Mouse (Mus musculus) 416B (cell line): ENCODE measurements around the gene Ptgir.

Experiments used
- DNase-seq: peaks from one replicate; pipeline ENCODE4 v3.0.0; 2011; ENCODE audit warnings: low read depth

Ptgir gene

GRCm38 (mm10) chr7:16891641-16892351 lies 14.5 kb upstream of the Ptgir start, which contains the start of gene Gng8:
TSS of gene Gng8 (plus strand) at chr7:16891786.
- DNase-seq, result peak; percentile 91

- DNase-seq, result no peak
These were observed 13.9 kb upstream of the Ptgir start for GRCm38 (mm10) chr7:16892352-16892730.

GRCm38 (mm10) chr7:16893612-16894011 lies 12.7 kb upstream of the Ptgir start:
- DNase-seq, result no peak

DNA sequence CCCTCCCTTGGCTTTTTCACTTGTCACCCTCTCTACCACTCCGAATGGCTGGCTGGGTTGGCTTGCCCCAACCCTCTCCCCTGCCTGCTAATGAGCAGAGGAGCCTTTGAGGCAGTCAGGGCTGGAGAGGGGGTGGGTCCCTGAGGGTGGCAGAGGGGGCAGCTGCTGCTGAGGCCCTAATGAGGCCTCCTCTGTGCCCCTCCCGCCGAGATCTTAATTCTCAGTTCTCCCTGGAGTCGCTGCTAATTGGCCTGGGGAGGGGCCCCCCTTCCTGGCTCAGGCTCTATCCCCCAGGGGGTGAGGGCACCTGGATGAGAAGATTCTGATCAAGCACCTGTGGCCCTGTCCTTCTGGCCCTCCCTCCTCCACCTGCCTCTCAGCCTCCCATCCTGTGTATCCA lies 12.0 kb upstream of the Ptgir start:
- no peak for DNase-seq

GRCm38 (mm10) chr7:16895000-16895399 lies 11.3 kb upstream of the Ptgir start:
- peak; percentile 74 for DNase-seq

DNA sequence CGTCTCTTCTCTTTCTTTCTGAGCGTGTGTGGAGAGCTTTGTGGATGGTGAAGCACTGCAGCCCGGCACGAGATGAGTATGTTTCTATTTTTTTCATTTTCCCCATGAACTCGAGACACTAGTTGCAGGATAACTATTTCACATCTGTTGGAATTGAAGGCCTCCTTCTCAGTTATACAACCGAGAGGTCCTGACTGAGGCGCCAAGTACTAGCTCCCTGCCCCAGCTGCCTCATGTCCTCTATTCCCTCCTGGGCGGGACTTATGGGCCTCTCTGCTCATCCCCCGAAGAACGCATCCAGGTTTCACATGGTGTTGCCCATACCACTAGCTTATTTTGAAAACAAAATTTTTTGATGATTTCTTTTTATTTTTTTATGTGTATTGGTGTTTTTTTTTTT lies 10.8 kb upstream of the Ptgir start:
- DNase-seq, result no peak

DNA sequence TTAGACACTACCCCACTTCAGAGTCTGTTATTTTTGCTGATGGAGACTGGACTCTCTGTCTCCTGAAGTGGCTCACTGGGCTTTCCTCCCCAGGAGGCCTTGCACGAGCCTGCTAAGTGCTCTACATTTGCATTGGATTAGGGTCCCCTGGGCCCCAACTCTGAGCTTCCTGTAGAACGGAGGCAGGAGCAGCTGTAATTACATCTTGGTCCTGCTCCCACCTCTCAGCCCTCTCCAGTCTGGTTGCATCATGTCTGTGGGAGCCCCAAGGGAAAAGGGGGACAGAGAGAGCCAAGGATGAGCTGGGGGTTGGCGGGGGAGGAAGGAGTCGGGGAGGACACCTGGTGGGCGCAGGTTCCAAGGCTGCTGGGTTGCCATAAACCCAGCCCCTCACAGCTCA lies 5.8 kb upstream of the Ptgir start:
- DNase-seq, result no peak

DNA sequence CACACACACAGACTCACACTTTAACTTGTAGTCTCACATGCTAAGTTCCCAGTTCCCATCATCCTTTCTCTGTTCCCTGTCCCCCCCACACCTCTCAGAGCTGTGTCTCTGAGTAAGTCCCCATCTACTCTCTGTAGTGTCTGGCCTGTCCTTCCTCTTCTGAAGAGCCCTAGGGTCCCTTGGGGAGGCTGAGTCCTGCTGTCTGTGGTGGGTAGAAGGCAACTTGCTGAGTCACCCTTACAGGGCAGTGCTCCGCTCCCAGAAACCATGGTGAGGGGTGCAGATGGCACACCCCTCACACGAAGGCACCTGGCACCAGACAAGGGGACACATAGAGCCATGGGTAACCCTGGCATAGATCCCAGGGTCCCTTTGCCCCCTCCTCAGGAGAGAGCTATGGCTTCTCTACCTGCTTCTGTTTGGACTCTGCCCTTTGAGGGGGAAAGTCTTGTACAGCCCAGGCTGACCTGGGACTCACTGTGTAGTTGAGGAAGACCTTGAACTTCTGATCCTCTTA lies 2.8 kb upstream of the Ptgir start:
- DNase-seq, result peak; percentile 72

DNA sequence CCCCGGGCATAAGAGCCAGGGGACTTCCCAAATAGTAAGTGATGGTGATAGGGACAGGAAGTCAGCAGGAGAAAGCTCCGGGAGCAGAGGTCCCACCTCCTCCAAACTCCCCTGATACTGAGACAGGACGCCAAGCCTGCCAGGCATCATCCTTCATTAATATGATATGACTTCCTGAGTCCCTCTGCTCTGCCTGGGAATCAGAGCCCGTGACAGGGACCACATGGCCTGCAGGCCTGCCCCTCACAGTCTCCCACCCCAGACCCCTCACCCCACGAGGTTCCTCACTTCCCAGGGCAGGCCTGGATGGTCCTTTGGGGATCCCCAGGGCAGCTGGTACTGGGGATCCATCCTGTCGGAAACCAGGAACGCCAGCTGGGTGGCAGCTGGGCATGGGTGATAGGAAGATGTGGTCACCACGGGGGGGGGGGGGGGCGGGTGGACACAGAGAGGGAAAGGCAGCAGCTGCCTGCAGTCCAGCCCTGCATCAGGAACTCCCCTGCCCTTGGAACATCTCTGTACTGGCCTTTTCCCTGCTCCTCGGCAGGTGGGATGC lies 2.1 kb upstream of the Ptgir start:
- DNase-seq, result peak; percentile 75

- DNase-seq, result no peak
These were observed 734 bp upstream of the Ptgir start for GRCm38 (mm10) chr7:16905491-16906021.

GRCm38 (mm10) chr7:16906889-16907559 lies 734 bp downstream of the Ptgir start:
- no peak for DNase-seq

GRCm38 (mm10) chr7:16907842-16908241 lies 1.6 kb downstream of the Ptgir start:
- DNase-seq, result peak; percentile 73

DNA sequence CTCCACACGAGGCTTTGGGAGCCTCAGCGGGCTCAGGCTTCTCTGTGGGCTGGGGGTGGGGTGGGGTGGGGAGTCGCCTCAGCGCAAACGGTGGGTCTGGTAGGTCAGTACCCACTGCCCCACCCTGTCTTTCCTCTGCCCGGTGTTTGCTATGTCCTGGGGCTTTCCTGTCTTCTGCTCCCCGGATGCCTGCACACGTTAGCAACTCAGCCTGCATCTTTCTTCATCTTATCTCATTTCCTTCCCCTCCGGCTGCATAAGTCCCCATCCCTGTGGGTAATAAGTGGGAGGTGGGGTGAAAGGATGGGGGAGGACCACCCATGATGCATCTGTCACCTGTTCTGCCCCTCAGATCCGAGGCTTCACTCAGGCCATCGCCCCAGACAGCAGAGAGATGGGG lies 2.1 kb downstream of the Ptgir start:
- DNase-seq, result peak; percentile 56

GRCm38 (mm10) chr7:16908859-16909258 lies 2.6 kb downstream of the Ptgir start:
- DNase-seq, result no peak

GRCm38 (mm10) chr7:16909909-16910308 lies 3.6 kb downstream of the Ptgir start:
- peak; percentile 69 for DNase-seq

- peak; percentile 56 for DNase-seq
These were observed 5.6 kb downstream of the Ptgir start for GRCm38 (mm10) chr7:16911904-16912303.

DNA sequence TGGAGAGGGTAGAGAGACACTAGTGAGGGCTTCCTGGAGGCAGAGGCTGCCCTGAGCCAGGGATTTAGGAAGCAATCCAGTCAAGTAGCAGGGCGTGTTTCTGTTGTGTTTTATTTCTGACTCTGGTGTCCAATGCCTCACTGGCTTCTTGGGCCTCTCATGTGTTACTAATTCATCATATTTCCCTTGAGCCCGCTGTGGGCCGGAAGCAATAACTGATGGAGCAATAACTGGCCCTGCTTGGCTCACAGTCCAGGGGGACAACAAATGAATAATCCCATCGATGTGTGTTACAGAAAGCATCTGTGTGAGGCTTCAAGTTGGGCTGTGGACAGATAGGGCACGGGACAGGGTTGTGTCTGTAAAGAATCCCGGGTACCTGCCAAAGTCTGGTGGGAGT lies 6.1 kb downstream of the Ptgir start:
- DNase-seq, result peak; percentile 66

DNA sequence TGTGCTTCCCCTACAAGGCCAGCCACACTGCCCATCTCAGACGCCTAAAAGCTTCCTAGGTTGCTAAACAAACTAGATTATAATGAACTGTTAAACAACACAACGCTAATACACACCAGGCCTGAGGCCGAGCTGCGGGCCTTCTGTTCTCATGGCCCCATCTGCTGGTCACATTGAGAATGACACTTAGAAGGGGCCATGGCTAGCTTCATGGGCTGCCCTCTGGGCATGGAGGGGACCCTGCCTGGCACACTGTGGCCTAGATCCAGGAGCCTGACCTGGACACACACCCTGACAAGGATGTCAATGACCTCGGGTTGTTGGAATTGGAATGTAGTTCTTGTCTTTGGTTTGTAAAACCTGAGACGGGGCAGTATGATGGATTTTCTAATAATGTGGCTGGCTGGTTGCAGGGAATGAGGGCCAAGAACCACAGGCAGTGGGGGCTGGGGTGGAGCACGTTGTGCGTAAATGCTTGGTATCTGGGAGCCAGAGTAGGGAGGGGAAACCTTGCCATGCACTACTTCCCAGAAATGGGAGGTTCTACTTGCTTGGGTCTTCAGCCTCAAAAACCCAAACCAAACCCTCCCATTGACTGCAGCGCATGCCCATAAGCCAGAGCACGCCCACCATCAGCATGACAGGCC lies 7.6 kb downstream of the Ptgir start:
- peak; percentile 78 for DNase-seq

DNA sequence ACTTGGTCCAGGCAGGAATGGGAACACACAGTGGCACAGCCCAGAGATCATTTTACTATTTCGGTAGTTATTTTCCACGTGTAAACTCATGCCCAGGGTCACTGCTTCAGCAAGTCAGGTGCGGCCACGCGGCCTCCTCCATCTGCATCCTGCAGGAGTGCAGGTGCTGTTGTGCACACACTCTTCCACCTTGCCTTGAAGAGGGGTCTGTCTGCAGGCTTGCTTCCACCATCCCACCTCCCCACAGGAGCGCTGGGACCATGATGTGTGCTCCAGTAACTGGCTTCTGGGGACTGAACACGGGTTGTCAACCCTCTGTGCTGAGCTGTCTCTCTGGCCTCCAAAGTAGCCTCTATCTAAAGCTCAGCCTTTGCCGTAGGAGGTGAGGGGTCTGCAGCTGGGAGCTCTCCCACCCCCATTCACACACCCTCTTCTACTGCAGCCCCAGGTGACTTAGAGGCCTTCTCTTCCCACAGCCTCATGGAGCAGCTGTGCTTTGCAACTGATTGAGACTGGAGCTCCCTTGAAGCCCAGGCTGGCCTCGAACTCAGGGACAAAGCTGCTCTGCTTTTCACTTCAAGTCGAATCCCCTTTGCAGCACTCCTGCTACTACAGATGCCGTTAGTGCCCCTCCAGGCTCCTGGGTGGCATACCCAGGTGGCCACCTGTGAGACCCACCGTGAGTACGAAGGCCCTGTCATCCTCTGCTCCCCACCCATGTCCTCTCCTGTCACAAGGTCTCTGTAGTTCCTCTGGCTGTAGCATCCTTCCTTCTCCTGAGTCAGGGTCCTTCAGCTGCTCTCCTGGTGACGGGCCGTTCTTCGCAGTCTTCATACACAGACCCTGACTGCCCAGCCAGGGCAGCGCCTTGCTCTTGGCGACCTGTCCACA lies 8.4 kb downstream of the Ptgir start:
- no peak for DNase-seq

- no peak for DNase-seq
These were observed 9.4 kb downstream of the Ptgir start for GRCm38 (mm10) chr7:16915461-16916340.
